Mouse (Mus musculus): ENCODE results near the gene Lin7b.

- TF ChIP-seq CTCF (IDR thresholded peaks at IDR 0.05; ENCODE audit: extremely low read depth, insufficient read depth, insufficient read length, insufficient replicate concordance) (peak; percentile 66; the same call in 1 of the 2 replicates), POLR2A (IDR thresholded peaks at IDR 0.05; ENCODE audit: low read depth, low read length) (no peak)
These were observed 3.1 kb downstream of the Lin7b start for GRCm38 (mm10) chr7:45367020-45367880.
